Mouse (Mus musculus) hindbrain, postnatal 0 days (tissue): ENCODE measurements around the gene Sphkap. TPM values are rescaled to one million over a fixed set of nuclear protein-coding genes. Genes with fewer than 3 reads are reported as not detected.
A peak's percentile ranks its signal among the peaks of the same experiment; 100 is the strongest.

Experiments used
- ATAC-seq: fragments of 200-750 bp; cut with Nextera tagmentation; 2 replicates; pipeline ENCODE4 v1.8.0; 2017; ENCODE audit warnings: mild to moderate bottlenecking, moderate TSS enrichment, moderate library complexity
- DNase-seq: peaks from one replicate; pipeline ENCODE4 v3.0.0-alpha.2; 2015; ENCODE audit warnings: low spot score
- H3K27ac ChIP-seq: fragments of 300-500 bp; sonication (generic); 2 replicates; pipeline ENCODE4 v1.5.1; 2014; ENCODE audit warnings: mild to moderate bottlenecking
- H3K27me3 ChIP-seq: fragments of 300-500 bp; sonication (generic); 2 replicates; pipeline ENCODE4 v1.6.1; 2014; ENCODE audit warnings: low read length, mixed read lengths; ENCODE audit not compliant: insufficient read depth
- H3K36me3 ChIP-seq: fragments of 300-500 bp; sonication (generic); 2 replicates; pipeline ENCODE4 v1.6.1; 2014; ENCODE audit warnings: low read length, mixed read lengths; ENCODE audit not compliant: insufficient read depth
- H3K4me1 ChIP-seq: fragments of 300-500 bp; sonication (generic); 2 replicates; pipeline ENCODE4 v1.6.1; 2014; ENCODE audit warnings: antibody characterized with exemption, low read length, mixed read lengths; ENCODE audit not compliant: insufficient read depth
- H3K4me2 ChIP-seq: fragments of 300-500 bp; sonication (generic); 2 replicates; pipeline ENCODE4 v1.6.1; 2014; ENCODE audit warnings: low read depth, mild to moderate bottlenecking, low read length, moderate library complexity, mixed read lengths
- H3K4me3 ChIP-seq: fragments of 300-500 bp; sonication (generic); 2 replicates; pipeline ENCODE4 v1.5.1; 2014; ENCODE audit warnings: low read length
- H3K9ac ChIP-seq: fragments of 300-500 bp; sonication (generic); replicated peaks from 2 replicates; pipeline ENCODE4 v1.6.1; 2014; ENCODE audit warnings: mild to moderate bottlenecking, low read length, moderate library complexity, mixed read lengths
- H3K9me3 ChIP-seq: fragments of 300-500 bp; sonication (generic); 2 replicates; pipeline ENCODE4 v1.6.1; 2016; ENCODE audit warnings: low read length, mixed read lengths
- CTCF ChIP-seq: IDR thresholded peaks from 2 replicates; pipeline ENCODE4 v1.5.1; 2016; ENCODE audit warnings: antibody characterized with exemption, control low read depth, low read depth
- WGBS: fragments of 180-500 bp; shearing (Covaris S2); extraction: QIAGEN DNeasy Blood & Tissue Kit; methylation state at CpG from one replicate; pipeline ENCODE4 v1.1.7; 2014; 5-methylcytosine and 5-hydroxymethylcytosine counted together
- polyA plus RNA-seq: library from polyadenylated mRNA; unstranded; fragments of >200 nt; fragmentation: Nextera tagmentation; extraction: Ambion mirVana; gene quantifications from 2 replicates; pipeline ENCODE4 v1.2.1, GENCODE M21; 2015
- total RNA-seq: library from RNA; depleted of rRNA; stranded (reverse); fragments of >200 nt; gene quantifications from 2 replicates; pipeline ENCODE4 v1.2.3, GENCODE M21; 2014; rRNA removed

Sphkap gene
- total and polyA plus RNA-seq, 2 experiments from 2014 or later, result 23.7 to 76.3 TPM

GRCm38 (mm10) chr1:83248235-83248746 is 159.7 kb downstream of the Sphkap start:
- TF ChIP-seq CTCF, result no peak
- no peak overlapping the region for H3K4me3 ChIP-seq
- H3K36me3 ChIP-seq, result no peaks in the 10 kb centered on the region
- H3K4me1 ChIP-seq, result no peaks in the 10 kb centered on the region
- ATAC-seq (no peak), DNase-seq (no peak)
- no peaks in the 10 kb centered on the region for H3K27me3 ChIP-seq
- H3K27ac ChIP-seq, result no peak overlapping the region
- H3K4me2 ChIP-seq, result no peak overlapping the region
- H3K9ac ChIP-seq, result no peak overlapping the region
- 77% methylated on average over 1 of the region's 1 CpGs for WGBS
- no peaks in the 10 kb centered on the region for H3K9me3 ChIP-seq

- no peak for TF ChIP-seq CTCF
- DNase-seq (no peak), ATAC-seq (no peak)
These were observed 180.1 kb downstream of the Sphkap start for GRCm38 (mm10) chr1:83227946-83228345.

GRCm38 (mm10) chr1:83224423-83224960 is 183.5 kb downstream of the Sphkap start:
- Histone ChIP-seq H3K4me3 (no peak overlapping the region), H3K4me2 (no peak overlapping the region), H3K36me3 (no peaks in the 10 kb centered on the region), H3K27me3 (no peaks in the 10 kb centered on the region), H3K9me3 (no peaks in the 10 kb centered on the region), H3K4me1 (no peaks in the 10 kb centered on the region), H3K9ac (no peak overlapping the region), H3K27ac (no peak overlapping the region)
- DNase-seq, result peak; percentile 5
- no peak for TF ChIP-seq CTCF
- no peak for ATAC-seq

More at GRCm38 (mm10) chr1:83227946-83228345, 180.1 kb downstream of the Sphkap start:
- Histone ChIP-seq H3K27ac (no peak overlapping the region), H3K4me1 (no peaks in the 10 kb centered on the region), H3K36me3 (no peaks in the 10 kb centered on the region), H3K4me2 (no peak overlapping the region), H3K9me3 (no peaks in the 10 kb centered on the region), H3K9ac (no peak overlapping the region), H3K4me3 (no peak overlapping the region), H3K27me3 (no peaks in the 10 kb centered on the region)
- WGBS, result 79% methylated on average over 3 of the region's 3 CpGs

GRCm38 (mm10) chr1:83223072-83223471 is 184.9 kb downstream of the Sphkap start:
- DNase-seq (peak; percentile 67), ATAC-seq (no peak)
- WGBS, result 64% methylated on average over 1 of the region's 1 CpGs
- no peaks in the 10 kb centered on the region for H3K4me1 ChIP-seq
- H3K4me3 ChIP-seq, result no peak overlapping the region
- H3K4me2 ChIP-seq, result no peak overlapping the region
- no peak overlapping the region for H3K9ac ChIP-seq
- peak; percentile 70 for TF ChIP-seq CTCF
- H3K36me3 ChIP-seq, result no peaks in the 10 kb centered on the region
- H3K27me3 ChIP-seq, result no peaks in the 10 kb centered on the region
- no peaks in the 10 kb centered on the region for H3K9me3 ChIP-seq
- no peak overlapping the region for H3K27ac ChIP-seq

GRCm38 (mm10) chr1:83218260-83218659 is 189.7 kb downstream of the Sphkap start:
- WGBS, result 45% methylated on average over 1 of the region's 1 CpGs
- Histone ChIP-seq H3K27me3 (no peaks in the 10 kb centered on the region), H3K27ac (no peak overlapping the region), H3K9ac (no peak overlapping the region), H3K4me2 (no peak overlapping the region), H3K4me3 (no peak overlapping the region), H3K9me3 (no peaks in the 10 kb centered on the region), H3K4me1 (no peaks in the 10 kb centered on the region), H3K36me3 (no peaks in the 10 kb centered on the region)
- TF ChIP-seq CTCF, result peak; percentile 67
- no peak for ATAC-seq
- DNase-seq, result peak; percentile 75

GRCm38 (mm10) chr1:83209981-83210380 is 198.0 kb downstream of the Sphkap start:
- Histone ChIP-seq H3K9ac (no peak overlapping the region), H3K4me3 (no peak overlapping the region), H3K27me3 (no peaks in the 10 kb centered on the region), H3K36me3 (no peaks in the 10 kb centered on the region), H3K4me1 (no peaks in the 10 kb centered on the region), H3K4me2 (no peak overlapping the region), H3K27ac (no peak overlapping the region), H3K9me3 (no peaks in the 10 kb centered on the region)
- 86% methylated on average over 1 of the region's 1 CpGs for WGBS
- ATAC-seq, result no peak
- TF ChIP-seq CTCF, result no peak
- no peak for DNase-seq

Other genes with a start within 250 kb of the Sphkap start
- gene Daw1, start 248.4 kb downstream of the Sphkap start, total RNA-seq, result 0.94 and 1.5 TPM in 2 replicates
- gene Daw1, start 248.4 kb downstream of the Sphkap start, polyA plus RNA-seq, result 1.5 and 2.3 TPM in 2 replicates